Mouse (Mus musculus) thymus, postnatal 10 days (tissue): ENCODE data around the gene Cnbp.

Experiments used
- DNase-seq, 2 experiments: peaks; one replicate each; pipeline ENCODE4 v3.0.0; 2021; ENCODE audit warnings: low spot score in 2 of 2

Gene Cnbp

DNA sequence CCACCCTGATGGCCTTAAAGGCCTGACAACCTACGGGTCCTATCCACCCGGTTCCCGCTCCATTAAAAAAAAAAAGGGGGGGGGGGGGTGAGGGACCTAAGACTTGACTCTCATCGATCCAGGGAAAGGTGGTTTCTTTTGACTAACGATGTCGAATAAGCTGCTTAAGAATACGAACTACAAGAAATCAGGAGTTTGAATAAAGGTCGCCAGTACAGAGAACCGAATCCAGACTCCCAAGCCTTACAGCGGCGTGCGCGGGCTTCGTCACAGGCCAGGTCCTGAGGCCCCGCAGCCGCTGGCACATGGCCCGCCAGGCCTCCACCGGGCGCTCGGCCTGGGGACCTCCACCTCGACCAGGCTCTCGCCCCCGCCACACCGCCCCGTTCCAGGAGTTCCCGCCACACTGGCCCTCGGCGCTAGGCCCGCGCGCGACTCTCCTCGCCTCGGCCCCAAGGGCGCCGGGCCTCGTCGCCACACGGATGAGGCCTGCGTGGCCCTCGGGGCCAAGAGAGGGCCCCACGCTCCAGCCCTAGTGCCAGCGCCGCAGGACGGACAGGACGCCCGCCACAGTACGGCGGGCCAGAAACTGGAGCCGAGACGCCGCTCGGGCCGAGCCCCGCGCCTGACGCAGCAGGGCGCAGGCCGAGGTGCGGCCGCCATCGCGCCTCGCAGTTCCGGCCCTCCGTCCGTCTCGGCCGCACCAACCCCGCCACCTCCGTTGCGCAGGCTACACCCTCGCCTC lies 579 bp downstream of the Cnbp start:
- peak; percentile 30 to 39 for DNase-seq

DNA sequence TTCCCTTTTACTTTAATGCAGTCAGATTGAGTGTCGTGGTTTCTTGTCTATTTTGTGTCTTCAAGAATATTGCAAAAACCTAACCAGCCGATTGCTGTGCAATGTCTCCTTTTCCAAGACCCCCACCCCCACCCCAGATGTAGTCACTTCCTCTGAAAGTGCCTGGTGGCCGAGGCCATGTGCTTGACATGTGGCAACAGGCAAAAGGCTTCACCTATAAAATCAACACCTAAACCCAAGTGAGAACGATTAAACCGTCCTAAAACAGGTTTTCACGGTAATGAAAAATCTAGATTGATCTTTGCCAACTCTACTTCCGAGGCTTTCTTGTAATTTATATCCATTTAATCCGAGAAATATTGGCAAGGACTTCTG lies 1.1 kb downstream of the Cnbp start:
- DNase-seq: no peak

DNA sequence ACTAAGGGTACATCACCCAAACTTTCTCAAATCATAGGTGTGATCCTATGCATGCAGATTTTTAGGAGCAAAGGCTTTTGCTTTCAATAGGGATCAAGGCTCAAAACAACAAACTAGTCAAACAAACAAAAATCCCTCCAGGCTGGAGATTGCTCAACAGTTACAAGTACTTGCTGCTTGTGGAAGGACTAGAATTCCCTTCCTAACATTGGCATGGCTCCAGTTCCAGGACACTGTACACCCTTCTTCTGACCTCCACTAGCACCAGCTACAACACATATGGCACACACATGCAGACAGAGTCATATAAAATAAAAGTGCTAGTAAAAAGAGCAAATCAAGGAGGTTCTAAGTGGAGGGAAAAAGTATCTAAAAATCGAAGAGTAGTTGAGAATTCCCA lies 4.1 kb downstream of the Cnbp start:
- DNase-seq: no peak

DNA sequence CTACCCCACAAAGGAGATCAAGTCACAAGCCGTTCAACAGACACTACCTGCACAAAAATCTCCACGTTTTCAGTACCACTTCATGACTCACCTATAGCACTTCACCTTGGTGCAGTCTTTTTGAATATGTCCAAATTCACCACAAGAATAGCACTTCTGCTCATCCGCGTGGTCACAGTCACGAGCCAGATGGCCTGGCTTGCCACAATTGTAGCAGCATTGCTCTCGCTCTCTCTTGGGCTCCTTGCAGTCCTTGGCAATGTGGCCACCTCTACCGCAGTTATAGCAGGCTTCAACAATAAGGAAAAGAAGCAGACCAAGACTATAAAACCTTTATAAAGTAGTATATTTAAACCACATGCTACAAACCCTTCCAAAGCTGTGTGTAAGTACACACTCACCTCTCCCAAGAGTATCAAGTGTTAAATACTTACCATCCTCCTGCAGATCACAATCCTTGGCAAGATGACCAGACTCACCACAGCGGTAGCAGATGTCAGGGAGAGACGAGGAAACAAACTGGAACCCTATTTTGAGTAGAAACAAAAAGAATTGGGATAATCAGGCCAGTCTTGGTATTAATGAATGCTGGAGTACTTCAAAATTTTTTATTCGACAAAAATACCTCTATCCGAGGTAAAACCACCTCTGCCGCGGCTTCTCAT lies 5.7 kb downstream of the Cnbp start:
- DNase-seq: no peak

DNA sequence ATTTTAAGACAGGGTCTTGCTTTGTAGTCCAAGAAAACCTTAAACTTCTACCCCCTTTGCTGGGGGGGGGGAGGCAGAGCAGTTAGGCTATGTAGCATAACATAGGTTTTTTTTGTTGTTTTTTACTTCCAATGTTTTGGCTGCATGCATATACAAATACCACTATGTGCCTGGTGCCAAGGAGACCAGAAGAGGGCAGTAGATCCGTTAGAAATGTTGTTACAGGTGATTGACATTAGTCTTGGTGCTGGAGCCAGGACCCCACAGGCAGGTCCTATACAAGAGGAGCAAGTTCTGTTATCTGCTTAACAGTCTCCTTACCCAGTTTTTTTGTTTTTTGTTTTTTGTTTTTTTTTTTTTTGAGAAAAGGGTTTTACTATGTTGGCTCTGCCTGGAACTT lies 8.7 kb downstream of the Cnbp start:
- no peak for DNase-seq

DNA sequence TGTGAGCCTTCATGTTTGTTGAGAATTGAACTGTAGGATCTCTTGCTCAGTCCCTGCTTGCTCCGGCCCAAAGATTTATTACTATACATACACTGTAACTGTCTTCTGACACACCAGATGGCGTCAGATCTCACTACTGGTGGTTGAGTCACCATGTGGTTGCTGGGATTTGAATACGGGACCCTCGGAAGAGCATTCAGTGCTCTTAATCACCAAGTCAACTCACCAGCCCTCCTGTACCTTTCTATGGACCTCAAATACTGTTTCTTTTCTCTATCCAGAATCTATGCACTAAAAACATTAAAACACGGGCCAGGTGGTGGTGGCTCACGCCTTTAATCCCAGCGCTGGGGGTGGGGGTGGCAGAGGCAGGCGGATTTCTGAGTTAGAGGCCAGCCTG lies 9.3 kb downstream of the Cnbp start:
- DNase-seq: no peak

DNA sequence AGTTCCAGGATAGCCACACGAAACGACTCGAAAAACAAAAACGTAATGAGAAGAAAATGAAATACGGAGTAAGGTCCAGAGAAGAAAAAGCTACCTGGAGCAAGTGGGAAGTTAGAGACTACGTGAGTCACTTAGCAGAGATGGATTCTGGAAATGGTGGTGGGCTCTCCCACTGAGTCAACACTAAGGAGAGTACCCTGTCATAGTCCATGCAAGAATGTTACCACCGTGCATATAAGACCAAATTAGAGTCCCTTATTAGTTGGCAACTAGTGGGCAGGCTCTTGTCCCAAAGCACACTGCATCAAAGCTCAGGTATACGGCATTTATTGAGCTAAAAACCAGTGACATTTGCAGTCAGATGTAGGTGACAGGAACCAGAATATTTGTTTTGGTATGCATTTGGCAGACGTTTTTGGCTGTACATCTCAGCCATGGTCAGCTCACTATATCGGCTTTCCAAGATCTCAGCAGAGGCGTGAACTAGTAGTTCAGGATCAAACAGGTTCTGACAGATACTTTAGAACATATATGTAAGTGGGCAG lies 11.0 kb downstream of the Cnbp start:
- no peak for DNase-seq

DNA sequence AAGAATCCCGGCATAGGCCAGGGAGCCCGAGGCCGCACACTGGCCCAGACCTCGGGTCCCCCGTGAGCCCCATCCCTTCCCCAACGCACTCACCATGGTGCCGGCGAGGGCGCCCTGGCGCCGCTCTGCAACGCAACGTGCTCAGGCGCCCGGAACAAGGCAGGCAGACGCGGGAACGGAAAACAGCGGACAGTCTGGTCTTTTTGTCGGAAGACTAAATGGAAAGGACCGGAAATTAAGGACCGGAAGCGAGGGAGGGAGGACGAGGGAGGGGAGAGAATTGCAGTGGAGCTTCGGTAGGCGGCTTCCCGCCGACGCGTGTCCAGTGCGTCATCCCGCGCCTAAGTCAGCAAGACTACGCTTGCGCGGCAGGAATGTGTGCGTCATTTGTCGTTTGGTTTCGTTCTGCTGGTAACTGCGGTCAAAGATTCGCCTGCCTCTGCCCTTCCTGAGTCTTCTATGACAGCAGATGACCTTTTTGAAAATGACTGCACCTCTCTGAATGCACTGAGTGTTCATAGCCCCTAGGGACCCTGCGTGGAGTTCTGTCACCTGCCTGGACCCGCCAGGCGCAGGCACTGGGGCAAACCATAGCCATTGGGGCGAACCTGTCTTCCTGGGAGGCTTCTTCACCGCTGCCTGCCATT lies 12.2 kb downstream of the Cnbp start, which contains the start of gene Isy1:
Gene Isy1 (minus strand): TSS at position 248 of the 647 bp plus-strand sequence.
- peak; percentile 82 to 83 for DNase-seq

DNA sequence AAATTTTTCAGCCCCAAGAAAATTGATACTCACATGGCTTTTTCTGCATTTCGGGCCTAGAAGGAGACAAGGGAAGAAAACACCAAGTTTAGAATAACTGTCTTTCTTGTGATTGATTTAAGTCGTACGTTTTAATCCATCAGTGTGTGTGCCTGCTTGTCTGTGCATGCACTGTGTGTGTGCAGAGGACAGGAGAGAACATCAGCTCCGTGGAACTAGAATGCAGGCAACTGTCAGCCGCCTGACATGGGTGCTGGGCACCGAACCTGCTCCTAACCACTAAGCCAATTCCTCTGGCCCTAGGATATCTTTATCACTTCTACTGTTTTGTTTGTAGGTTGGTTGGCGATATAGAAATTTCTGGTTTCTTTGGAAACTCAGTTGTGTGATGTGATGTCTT lies 15.2 kb downstream of the Cnbp start, which contains the start of gene Gm45140:
Gene Gm45140 (minus strand): TSS at position 101 of the 400 bp plus-strand sequence.
- no peak for DNase-seq

DNA sequence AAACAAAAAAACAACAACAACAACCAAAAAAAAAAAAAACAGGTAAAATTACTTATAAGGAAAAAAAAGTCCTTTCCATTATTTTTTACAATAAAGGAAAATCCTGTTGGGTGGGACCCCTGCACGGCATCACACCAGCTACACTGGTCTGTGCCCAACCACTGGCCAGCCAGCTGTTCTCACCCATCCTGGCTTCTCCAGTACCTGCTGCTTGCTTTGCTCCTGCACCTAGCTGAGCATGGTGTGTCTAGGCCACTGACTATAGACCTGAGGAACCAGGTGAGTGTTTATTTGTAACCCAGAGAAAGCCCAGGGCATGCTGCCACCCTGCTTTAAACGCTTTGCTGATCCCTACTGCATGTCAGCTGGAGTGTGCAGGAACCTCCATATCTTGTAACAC lies 30.5 kb downstream of the Cnbp start:
- DNase-seq: no peak

DNA sequence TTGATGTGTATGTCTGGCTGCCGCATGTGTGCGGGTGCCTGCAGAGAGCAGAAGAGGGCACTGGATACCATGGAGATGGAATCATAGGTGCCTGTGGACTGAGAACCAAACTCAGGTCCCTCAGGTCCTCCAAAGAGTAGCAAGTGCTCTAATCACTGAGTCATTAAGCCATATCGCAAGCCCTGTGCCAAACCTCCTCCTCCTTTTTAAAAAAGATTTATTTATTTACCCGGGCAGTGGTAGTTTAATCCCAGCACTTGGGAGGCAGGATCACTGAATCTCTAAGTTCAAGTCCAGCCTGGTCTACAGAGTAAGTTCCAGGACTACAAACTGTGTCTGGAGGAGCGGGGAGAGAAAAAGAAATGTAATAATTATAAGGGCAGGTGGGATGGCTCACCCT lies 36.4 kb downstream of the Cnbp start:
- no peak for DNase-seq

DNA sequence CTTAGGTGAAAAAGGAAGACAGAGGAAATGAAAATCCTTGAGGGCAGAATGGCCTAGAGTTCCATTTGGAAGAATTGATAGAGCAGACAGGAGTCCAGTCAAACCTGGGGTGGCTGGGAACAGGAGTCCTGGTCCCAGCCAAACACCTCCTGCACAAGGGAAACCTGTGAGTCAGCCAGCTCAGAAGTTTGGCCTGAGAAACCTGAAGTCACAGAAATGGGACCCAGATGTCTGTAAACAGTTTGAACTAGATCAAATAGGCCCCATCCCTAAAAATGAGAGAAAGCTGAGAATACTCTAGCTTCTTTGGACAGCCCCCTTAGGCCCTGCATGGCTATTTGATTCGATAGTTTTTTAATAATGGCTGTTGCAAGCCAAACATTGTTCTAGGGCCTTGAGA lies 38.2 kb downstream of the Cnbp start:
- DNase-seq: no peak

DNA sequence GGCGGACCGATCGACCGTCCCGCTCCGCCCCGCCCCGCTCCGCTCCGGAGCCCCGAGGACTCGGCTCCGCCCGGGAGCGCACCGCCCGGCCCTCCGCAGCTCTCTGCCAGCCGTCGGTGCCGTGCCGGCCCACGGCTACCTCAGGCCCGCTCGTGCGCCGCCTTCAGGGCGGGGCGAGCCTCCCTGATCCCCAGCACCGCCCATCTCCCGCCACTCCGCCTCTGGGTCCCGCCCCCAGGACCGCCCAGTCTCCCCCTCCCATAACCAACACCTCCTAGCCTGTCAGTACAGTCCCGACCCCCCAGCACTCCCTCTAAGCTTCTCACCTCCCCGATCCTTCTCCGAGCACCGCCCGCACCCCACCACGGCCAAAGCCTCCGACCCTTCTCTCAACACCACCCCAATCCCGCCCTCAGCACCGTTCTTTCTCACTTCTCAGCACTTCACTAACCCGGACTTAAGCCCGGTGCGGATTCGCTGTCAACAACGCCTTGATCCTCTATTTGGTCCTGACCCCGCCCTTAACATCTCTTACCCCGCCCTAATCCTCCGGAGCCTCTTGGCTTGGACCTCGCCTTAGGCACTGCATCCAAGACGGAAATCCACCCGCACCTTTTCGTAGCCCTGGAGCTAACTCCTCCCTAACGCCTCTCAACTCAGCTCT lies 39.1 kb downstream of the Cnbp start, which contains the start of gene Rab43:
Gene Rab43 (minus strand): TSS at position 490 of the 664 bp plus-strand sequence.
- peak; percentile 86 to 89 for DNase-seq

DNA sequence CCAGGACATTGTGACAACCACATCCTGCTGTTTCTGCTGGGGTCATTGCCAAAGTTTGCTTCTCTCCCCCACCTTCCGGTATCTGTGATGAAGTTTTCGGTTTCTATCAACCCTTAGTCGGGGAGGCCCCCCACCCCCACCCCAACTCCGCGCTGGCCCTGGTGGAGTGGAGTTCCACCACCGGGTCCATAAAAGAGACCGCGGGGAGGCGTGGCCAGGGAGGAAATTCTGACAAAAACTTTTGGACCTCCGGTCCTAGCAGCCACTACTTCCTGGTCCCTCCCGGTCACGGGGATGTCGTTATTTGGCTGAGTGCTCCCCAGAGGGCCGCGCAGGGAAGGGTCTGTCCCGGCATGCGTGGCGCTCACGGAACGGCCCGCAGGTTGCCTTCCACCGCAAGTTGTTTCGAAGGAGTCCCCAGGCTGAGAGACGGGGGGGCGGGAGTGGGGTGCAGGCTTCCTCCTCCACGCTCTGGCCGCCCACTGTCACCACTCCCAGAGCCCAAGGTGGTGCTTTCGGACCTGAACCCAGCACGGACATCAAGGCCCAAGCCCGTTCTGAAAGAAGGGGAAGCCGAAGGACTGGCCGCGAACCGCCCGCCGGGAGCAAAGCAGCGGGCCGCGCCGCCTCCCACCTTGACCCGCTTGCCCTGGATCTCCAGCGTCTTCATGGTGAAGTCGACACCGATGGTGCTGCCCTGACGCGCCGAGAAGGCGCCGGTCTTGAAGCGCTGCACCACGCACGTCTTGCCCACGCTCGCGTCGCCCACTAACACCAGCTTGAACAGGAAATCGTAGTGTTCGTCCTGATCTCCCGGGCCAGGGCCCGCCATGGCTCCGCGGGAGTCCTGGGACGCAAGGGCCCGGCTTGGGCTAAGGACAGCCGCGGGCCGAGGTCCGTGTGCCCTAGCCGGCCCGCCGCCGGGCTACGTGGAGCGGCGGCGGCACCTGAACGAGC lies 39.9 kb downstream of the Cnbp start:
- DNase-seq: peak; percentile 33 to 42

DNA sequence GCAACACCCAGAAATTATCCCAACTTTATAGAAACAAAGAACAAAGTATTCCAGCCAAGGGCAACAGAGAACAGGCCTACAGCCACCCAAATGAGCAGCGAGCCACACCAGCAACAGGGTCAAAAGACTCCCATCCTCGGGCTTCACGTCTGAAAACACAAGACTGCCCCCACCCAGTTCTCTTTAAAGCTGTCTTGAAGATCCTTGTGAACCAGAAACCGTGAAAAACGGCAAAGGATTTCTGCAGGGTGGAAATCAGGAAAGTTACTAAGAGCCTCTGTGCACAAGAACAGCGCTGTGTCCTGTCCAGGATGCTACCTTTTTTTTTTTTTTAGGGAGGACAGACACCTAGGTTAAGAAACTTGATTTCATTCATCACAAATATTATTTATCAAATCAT lies 40.6 kb downstream of the Cnbp start:
- DNase-seq: no peak

DNA sequence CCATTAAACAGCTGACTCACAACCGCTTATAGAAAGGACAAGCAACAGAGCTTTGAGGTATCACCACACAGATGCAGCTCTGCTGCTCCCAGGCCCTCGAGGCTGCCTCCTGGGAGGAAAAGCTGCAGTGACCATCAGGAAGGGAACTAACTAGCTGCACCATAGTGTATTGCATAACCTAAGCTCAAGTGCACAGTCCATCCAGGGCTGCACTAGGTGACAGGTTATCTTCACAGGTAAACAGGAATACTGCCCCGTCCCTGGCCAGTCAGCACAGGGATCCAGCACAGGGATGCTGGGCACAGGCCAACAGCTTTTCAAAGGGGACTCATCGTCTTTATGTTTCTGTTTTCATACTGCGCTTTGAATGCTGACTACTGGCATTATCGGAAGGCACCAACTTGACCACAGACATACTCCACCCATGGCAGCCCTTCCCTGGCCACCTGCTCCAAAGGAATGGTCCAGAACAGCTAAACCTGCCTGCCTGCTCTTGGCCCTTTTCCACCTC lies 41.2 kb downstream of the Cnbp start:
- no peak for DNase-seq

DNA sequence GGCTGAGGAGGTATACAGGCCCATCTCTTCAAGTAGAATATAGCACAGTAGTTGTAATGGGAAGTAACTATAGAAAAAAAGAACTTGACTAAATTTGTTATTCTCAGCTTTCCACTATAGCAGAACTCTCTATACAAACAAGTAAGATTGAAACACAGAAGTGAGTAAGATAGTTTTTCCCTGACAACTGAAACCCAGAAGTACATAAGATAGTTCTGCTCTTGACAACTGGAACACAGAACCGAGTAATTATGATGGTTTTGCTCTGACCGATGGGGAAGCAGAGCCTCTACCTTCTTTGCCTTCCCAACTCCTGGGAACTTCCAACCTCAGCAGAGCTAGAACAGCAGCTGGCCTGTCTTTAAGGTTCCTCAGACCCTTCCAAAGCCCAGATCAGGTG lies 41.8 kb downstream of the Cnbp start:
- DNase-seq: no peak

DNA sequence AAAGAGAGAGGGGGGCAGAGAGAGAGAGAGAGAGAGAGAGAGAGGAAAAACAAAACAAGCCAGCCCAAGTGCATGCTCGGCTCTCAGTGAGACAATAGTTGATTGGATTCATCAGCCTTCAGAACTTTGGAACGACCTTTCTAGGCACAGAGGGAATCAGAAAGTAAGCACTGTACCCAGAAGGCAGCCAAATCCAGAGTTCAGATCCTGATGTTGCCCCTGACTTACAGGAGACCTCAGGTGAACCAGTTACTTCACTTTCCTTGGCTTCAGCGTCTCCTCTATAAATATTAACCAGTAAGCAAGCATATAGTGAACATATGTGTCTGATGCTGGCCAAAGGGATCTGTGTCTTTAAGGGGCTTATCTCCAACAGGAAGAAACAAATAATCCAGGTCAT lies 42.4 kb downstream of the Cnbp start:
- DNase-seq: no peak

DNA sequence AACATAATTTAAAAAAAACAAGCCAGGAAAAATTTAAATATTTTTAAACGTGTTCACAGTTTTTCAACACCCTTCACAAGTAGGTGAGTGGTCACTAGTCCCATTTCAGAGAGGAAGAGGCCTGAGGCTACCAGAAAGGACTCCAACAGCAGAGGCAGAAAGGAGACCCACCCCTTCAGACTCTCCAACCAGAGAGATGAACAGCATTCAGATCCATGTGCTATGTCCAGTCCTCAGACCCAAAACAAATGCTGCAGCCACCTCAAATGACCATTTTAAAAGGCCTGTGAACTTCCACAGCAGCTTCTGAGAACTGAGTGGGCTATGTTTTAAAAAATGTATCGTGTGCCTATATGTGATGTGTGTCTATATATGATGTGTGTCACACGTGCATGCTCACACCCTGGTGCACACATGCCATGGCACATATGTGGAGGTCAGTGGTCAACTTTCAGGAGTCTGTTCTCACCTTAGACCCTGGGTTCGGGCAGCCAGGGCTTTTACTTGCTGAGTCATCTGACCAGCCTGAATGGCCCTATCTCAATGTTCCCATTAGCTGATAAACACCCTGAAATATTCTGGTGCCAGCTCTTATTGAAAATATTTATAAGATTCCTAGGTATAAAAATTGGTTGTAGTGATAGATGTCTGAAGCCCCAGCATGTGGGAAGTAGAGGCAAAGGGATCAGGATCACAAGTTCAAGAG lies 43.0 kb downstream of the Cnbp start:
- DNase-seq: no peak

DNA sequence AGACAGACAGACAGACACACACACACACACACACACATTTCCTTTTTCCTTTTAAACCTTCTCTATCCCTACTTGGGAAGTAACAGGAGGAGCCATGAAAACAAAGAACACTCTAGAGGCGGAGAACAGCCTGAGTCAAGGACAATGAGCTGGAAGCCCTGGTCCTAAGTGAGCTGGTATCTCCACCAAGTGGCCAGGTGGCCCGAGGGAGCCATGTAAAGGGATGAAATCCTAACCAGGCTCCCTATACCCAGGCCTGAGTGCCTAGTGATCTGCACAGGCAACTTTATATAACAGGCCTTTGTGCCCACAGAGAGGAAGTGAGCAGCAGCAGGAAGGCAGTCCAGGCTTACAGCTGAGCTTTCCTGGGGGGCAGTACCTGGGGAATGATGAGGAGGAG lies 44.0 kb downstream of the Cnbp start:
- no peak for DNase-seq
